Mouse (Mus musculus) CH12.LX (cell line): Measurements from ENCODE around the gene Ttc9c. TPM values are rescaled to one million over a fixed set of nuclear protein-coding genes. Genes with fewer than 3 reads are reported as not detected.

Source experiments
- DNase-seq: peaks from one replicate; pipeline ENCODE4 v3.0.0-alpha.2; 2013; ENCODE audit errors: extremely low read depth
- H3K27ac ChIP-seq: 2 replicates; pipeline ENCODE4 v1.5.1; 2012; ENCODE audit warnings: low read depth, mild to moderate bottlenecking, control low read depth, moderate library complexity; ENCODE audit not compliant: insufficient read depth
- H3K27me3 ChIP-seq: replicated peaks from 2 replicates; pipeline ENCODE3; 2012; ENCODE audit warnings: inconsistent platforms
- H3K36me3 ChIP-seq, 2 experiments: replicated peaks in 1 of 2; 2 replicates each; pipeline versions ENCODE3 to v1.6.1; 2012; ENCODE audit warnings: inconsistent platforms in 1 of 2, low read length in 1 of 2, mild to moderate bottlenecking in 1 of 2, mixed read lengths in 1 of 2, moderate library complexity in 1 of 2; ENCODE audit not compliant: control insufficient read depth in 1 of 2, insufficient read depth in 1 of 2
- H3K4me1 ChIP-seq, 2 experiments: 2 replicates each; pipeline ENCODE4 v1.6.1; 2012; ENCODE audit warnings: inconsistent platforms in 1 of 2, moderate library complexity in 1 of 2; ENCODE audit not compliant: insufficient read depth in 2 of 2, control insufficient read depth in 1 of 2
- H3K4me2 ChIP-seq: 2 replicates; pipeline ENCODE4 v1.6.1; 2012; ENCODE audit warnings: low read depth, mild to moderate bottlenecking, control low read depth; ENCODE audit not compliant: poor library complexity, insufficient read depth, severe bottlenecking
- H3K4me3 ChIP-seq, 3 experiments: fragments of 150-350 bp in 1 of 3; sonication (generic) in 1 of 3; replicated peaks in 1 of 3; 2 replicates each; pipeline versions ENCODE3 to v1.5.1; 2011 to 2012; ENCODE audit warnings: low read depth in 2 of 3, low read length in 2 of 3, mild to moderate bottlenecking in 2 of 3, moderate library complexity in 2 of 3, control low read depth in 1 of 3, improper control_type of control experiment in 1 of 3, inconsistent platforms in 1 of 3, mixed read lengths in 1 of 3; ENCODE audit not compliant: poor library complexity in 1 of 3
- H3K79me2 ChIP-seq: replicated peaks from 2 replicates; pipeline ENCODE4 v1.6.1; 2012; ENCODE audit warnings: mild to moderate bottlenecking, moderate library complexity; ENCODE audit not compliant: control insufficient read depth, poor library complexity, insufficient read depth, severe bottlenecking; ENCODE audit errors: extremely low read depth
- H3K9ac ChIP-seq: 2 replicates; pipeline ENCODE4 v1.6.1; 2012; ENCODE audit warnings: low read depth, mild to moderate bottlenecking, control low read depth, moderate library complexity; ENCODE audit not compliant: insufficient read depth
- H3K9me3 ChIP-seq: replicated peaks from 2 replicates; pipeline ENCODE3; 2012; ENCODE audit warnings: low read length, inconsistent platforms, mixed read lengths
- CHD1 ChIP-seq: IDR thresholded peaks from 2 replicates; pipeline ENCODE4 v1.6.1; 2012; ENCODE audit warnings: low read depth, low read length, improper control_type of control experiment, inconsistent platforms
- CHD2 ChIP-seq: IDR thresholded peaks from 2 replicates; pipeline ENCODE4 v1.6.1; 2011; ENCODE audit warnings: low read length, improper control_type of control experiment
- CTCF ChIP-seq, 2 experiments: IDR thresholded peaks in 1 of 2; conservative IDR thresholded peaks in 1 of 2; 2 replicates each; pipeline ENCODE4 v1.5.1; 2011 to 2012; ENCODE audit warnings: low read depth in 2 of 2, low read length in 2 of 2, improper control_type of control experiment in 1 of 2, inconsistent platforms in 1 of 2, mild to moderate bottlenecking in 1 of 2, moderate library complexity in 1 of 2
- E2F4 ChIP-seq: IDR thresholded peaks from 2 replicates; pipeline ENCODE4 v1.6.1; 2011; ENCODE audit warnings: low read depth, low read length, improper control_type of control experiment; ENCODE audit not compliant: insufficient replicate concordance
- ELF1 ChIP-seq: IDR thresholded peaks from 2 replicates; pipeline ENCODE4 v1.6.1; 2014; ENCODE audit warnings: low read depth, mild to moderate bottlenecking, inconsistent platforms, low read length, improper control_type of control experiment
- ETS1 ChIP-seq: conservative IDR thresholded peaks from 2 replicates; pipeline ENCODE4 v1.6.1; 2012; ENCODE audit warnings: low read depth, mild to moderate bottlenecking, inconsistent platforms, low read length, improper control_type of control experiment, moderate library complexity
- GABPA ChIP-seq: IDR thresholded peaks from 2 replicates; pipeline ENCODE4 v1.6.1; 2012; ENCODE audit warnings: low read depth, low read length, improper control_type of control experiment, inconsistent platforms; ENCODE audit not compliant: insufficient replicate concordance
- JUND ChIP-seq: conservative IDR thresholded peaks from 2 replicates; pipeline ENCODE4 v1.6.1; 2011; ENCODE audit warnings: low read depth, low read length, improper control_type of control experiment
- KAT2A ChIP-seq: IDR thresholded peaks from 2 replicates; pipeline ENCODE4 v1.6.1; 2012; ENCODE audit warnings: low read length, improper control_type of control experiment, inconsistent platforms; ENCODE audit not compliant: insufficient replicate concordance
- MAFK ChIP-seq: IDR thresholded peaks from 2 replicates; pipeline ENCODE4 v1.6.1; 2011; ENCODE audit warnings: low read length, improper control_type of control experiment; ENCODE audit not compliant: insufficient replicate concordance
- MAX ChIP-seq: IDR thresholded peaks from 2 replicates; pipeline ENCODE4 v1.6.1; 2011; ENCODE audit warnings: low read length, improper control_type of control experiment
- MAZ ChIP-seq: IDR thresholded peaks from 2 replicates; pipeline ENCODE4 v1.6.1; 2012; ENCODE audit warnings: low read depth, mild to moderate bottlenecking, inconsistent platforms, low read length, improper control_type of control experiment, moderate library complexity
- MEF2A ChIP-seq: IDR thresholded peaks from 2 replicates; pipeline ENCODE4 v1.6.1; 2014; ENCODE audit warnings: low read depth, mild to moderate bottlenecking, inconsistent platforms, low read length, improper control_type of control experiment, borderline replicate concordance
- MXI1 ChIP-seq: IDR thresholded peaks from 2 replicates; pipeline ENCODE4 v1.6.1; 2011; ENCODE audit warnings: mild to moderate bottlenecking, low read depth, low read length, improper control_type of control experiment
- MYC ChIP-seq: IDR thresholded peaks from 2 replicates; pipeline ENCODE4 v1.6.1; 2011; ENCODE audit warnings: low read depth, mild to moderate bottlenecking, improper control_type of control experiment, low read length
- NELFE ChIP-seq: IDR thresholded peaks from 2 replicates; pipeline ENCODE4 v1.6.1; 2011; ENCODE audit warnings: low read depth, low read length, improper control_type of control experiment
- NRF1 ChIP-seq: IDR thresholded peaks from 2 replicates; pipeline ENCODE4 v1.6.1; 2014; ENCODE audit warnings: low read depth, mild to moderate bottlenecking, inconsistent platforms, low read length, improper control_type of control experiment, moderate library complexity
- POLR2AphosphoS2 ChIP-seq: IDR thresholded peaks from 2 replicates; pipeline ENCODE4 v1.6.1; 2011; ENCODE audit warnings: low read depth, low read length, improper control_type of control experiment
- RAD21 ChIP-seq: IDR thresholded peaks from 2 replicates; pipeline ENCODE4 v1.6.1; 2011; ENCODE audit warnings: low read depth, mild to moderate bottlenecking, low read length, improper control_type of control experiment, moderate library complexity
- SMC3 ChIP-seq: IDR thresholded peaks from 2 replicates; pipeline ENCODE4 v1.6.1; 2011; ENCODE audit warnings: low read depth, low read length, improper control_type of control experiment
- TBP ChIP-seq: conservative IDR thresholded peaks from 2 replicates; pipeline ENCODE4 v1.6.1; 2011; ENCODE audit warnings: low read depth, low read length, improper control_type of control experiment
- UBTF ChIP-seq: IDR thresholded peaks from 2 replicates; pipeline ENCODE4 v1.6.1; 2012; ENCODE audit warnings: low read depth, mild to moderate bottlenecking, inconsistent platforms, low read length, improper control_type of control experiment, moderate library complexity
- USF1 ChIP-seq: IDR thresholded peaks from 2 replicates; pipeline ENCODE4 v1.6.1; 2014; ENCODE audit warnings: low read depth, mild to moderate bottlenecking, inconsistent platforms, low read length, improper control_type of control experiment
- ZKSCAN1 ChIP-seq: IDR thresholded peaks from 2 replicates; pipeline ENCODE4 v1.6.1; 2012; ENCODE audit warnings: low read depth, inconsistent platforms, low read length, improper control_type of control experiment, borderline replicate concordance
- ZMIZ1 ChIP-seq: IDR thresholded peaks from 2 replicates; pipeline ENCODE4 v1.6.1; 2012; ENCODE audit warnings: low read depth, mild to moderate bottlenecking, inconsistent platforms, low read length, improper control_type of control experiment
- dilution Hi-C: fragments of 300-500 bp; cut with MboI; formaldehyde crosslinking; loops from 2 replicates; pipeline ENCODE4 v1.14.3; 2020; ENCODE audit warnings: low sequenced_read_pairs; ENCODE audit not compliant: extremely low pct_unique_long_range_greater_than_20kb, extremely low pct_ligation_motif_present
- in situ Hi-C: fragments of 300-500 bp; cut with MboI; formaldehyde crosslinking; loops from 3 replicates; pipeline ENCODE4 v1.14.3; 2019; ENCODE audit warnings: low sequenced_read_pairs, low pct_ligation_motif_present, low pct_unique_long_range_greater_than_20kb, mixed read lengths
- polyA plus RNA-seq: library from polyadenylated mRNA; unstranded; fragments of >175 nt; gene quantifications from 2 replicates; pipeline ENCODE4 v1.2.1, GENCODE M21; 2012; ENCODE audit warnings: low read depth; ENCODE audit not compliant: insufficient read length
- total RNA-seq, 2 experiments: library from RNA; depleted of rRNA; stranded (reverse); fragments of 300-350 nt in 1 of 2; fragments of >200 nt in 1 of 2; gene quantifications; 2 replicates each; pipeline ENCODE4 v1.2.3; 2012 to 2014

Gene Ttc9c
- total and polyA plus RNA-seq, 3 experiments, result 42.0 to 56.5 (median 44.7) TPM

DNA sequence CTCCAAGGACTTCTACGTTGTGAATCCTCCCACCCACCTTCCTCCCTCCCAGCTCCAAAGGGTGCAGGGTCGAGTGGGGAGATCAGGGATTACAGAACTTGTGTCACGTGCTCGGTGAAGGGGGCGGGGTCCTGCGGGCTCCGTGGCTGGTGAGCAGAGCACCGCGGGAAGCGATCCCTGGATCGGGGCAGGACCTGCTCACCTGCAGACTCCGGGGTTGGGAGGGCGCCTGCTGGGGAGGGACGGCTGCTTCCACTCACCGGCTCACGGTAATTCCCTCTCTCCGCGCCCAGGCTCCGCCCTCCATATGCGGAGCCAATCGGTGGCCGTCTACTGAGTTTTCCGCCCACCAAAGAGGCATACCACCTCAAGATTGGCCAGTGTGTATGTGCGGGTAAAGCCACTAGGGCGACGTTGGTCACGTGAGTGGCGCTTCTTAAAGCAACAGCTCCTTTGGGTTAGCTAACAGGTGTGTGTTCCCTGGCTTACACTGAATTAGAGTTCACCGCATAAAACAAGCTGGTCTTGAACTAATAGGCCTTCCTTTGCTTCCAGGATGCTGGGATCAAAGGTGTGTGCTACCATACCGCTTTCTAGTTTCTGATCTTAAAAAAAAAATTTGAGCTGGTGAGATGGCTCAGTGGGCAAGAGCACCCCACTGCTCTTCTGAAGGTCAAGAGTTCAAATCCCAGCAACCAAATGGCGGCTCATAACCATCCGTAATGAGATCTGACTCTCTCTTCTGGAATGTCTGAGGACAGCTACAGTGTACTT is 32.9 kb downstream of the Ttc9c start, which contains the start of gene Taf6l (continued):
- TF ChIP-seq MAX (peak; percentile 93), CHD2 (no peak), NELFE (peak; percentile 65), ETS1 (no peak), NRF1 (peak; percentile 39; the same call in 1 of the 2 replicates)

DNA sequence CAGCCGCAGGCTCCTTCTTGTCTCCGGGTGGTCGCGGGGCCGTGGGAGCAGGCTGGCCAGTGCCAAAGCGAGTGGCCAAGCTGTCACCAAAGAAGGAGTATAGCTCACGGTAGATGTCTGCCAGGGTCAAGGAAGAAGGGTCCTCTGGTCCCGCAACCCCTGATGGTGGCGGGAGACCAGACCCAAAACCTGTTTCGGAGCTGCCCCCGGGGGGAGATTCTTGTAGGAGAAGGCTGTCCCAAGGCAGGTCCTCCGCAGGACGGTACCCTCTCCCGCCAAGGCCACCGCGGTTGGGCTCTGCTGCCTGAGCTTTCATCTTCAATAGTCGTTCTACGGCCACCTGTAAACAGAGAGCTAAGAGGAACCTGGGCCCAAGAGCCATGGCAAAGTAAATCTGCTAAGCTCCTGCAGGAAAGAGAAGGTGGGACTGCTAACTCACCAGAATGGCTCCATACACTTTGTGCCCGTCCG is 44.1 kb downstream of the Ttc9c start:
- Histone ChIP-seq H3K36me3 (peaks cover 19 to 49% of the 10 kb centered on the region in 2 experiments), H3K9me3 (no peaks in the 10 kb centered on the region), H3K4me1 (peaks cover 11 to 40% of the 10 kb centered on the region in 2 experiments), H3K27me3 (no peaks in the 10 kb centered on the region), H3K9ac (peak overlapping the region; percentile 95), H3K27ac (peak overlapping the region; percentile 80), H3K79me2 (peaks cover 35% of the 10 kb centered on the region), H3K4me3 (peak overlapping the region; percentile 55 to 93 (median 88)), H3K4me2 (peak overlapping the region; percentile 87)
- dilution Hi-C loops (no loop called here), in situ Hi-C loops (no loop called here)
- no peak for DNase-seq
- TF ChIP-seq MAFK, result no peak
- TF ChIP-seq CHD2, result no peak
- no peak for TF ChIP-seq JUND
- TF ChIP-seq UBTF, result no peak
- no peak for TF ChIP-seq E2F4
- TF ChIP-seq NRF1, result no peak
- TF ChIP-seq RAD21, result no peak
- no peak for TF ChIP-seq TBP
- no peak for TF ChIP-seq USF1
- no peak for TF ChIP-seq GABPA
- TF ChIP-seq MXI1, result no peak

DNA sequence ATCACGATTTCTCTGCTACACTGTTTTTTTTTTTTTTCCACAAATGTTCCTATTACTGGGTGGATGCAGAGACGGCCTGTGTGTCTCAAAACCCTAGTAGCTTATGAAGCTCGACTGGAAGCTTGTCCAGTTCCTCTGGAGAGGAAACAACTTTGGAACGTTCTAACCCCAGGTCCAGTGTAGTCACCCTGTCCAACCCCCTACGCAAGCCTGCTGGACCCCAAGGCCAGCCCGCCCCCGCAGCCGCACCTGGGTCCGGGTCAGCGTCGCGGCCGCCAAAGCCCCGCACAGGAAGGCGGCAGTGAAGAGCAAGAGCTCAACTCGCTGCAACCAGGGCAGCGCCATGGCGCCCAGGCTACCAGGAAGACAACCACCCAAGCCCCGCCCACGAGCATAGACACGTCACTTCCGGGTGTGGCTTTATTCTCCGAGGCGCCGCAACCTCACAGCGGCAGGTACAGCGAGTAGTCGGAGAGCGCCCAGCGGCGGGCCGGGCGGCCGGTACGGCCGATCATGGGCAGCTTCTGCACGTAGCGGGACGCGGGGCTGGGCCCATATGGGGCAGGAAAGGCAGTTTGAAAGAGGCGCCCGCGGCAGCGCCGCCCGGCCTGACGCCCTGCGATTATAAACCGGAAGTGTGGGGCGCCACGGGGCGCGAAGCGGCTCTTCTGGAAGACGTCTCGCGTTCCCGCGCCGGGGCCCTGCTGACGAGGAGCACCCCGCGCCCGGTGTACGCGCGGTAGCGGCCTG is 44.9 kb downstream of the Ttc9c start, which contains the start of gene Tmem179b:
Tmem179b (minus strand) TSS at position 382 of the 750 bp plus-strand sequence.
- Histone ChIP-seq H3K4me1 (peaks cover 11 to 44% of the 10 kb centered on the region in 2 experiments), H3K4me2 (peak within 1 kb of the TSS; percentile 95), H3K27ac (peak within 1 kb of the TSS; percentile 80), H3K4me3 (peak within 1 kb of the TSS; percentile 55 to 93 (median 88)), H3K9me3 (no peaks in the 10 kb centered on the region), H3K27me3 (no peaks in the 10 kb centered on the region), H3K79me2 (peaks cover 35% of the 10 kb centered on the region), H3K9ac (peak within 1 kb of the TSS; percentile 95), H3K36me3 (peaks cover 20 to 50% of the 10 kb centered on the region in 2 experiments)
- dilution Hi-C loops (no loop called here), in situ Hi-C loops (no loop called here)
- peak; percentile 94 for DNase-seq
- TF ChIP-seq ZKSCAN1 (no peak), MAX (peak; percentile 62; the same call in 1 of the 2 replicates), ZMIZ1 (peak; percentile 95), MEF2A (peak; percentile 6; the same call in 1 of the 2 replicates), USF1 (no peak), MYC (no peak), NELFE (peak; percentile 97), SMC3 (no peak; the same call in 1 of the 2 replicates), CTCF (conservative IDR thresholded peaks at IDR 0.05 in 1 of 2, IDR thresholded peaks at IDR 0.05 in 1 of 2; ENCODE audit: low read depth in 2 of 2, low read length in 2 of 2) (0 out of 4 replicates have a peak, but pooled peaks of 1 of the 2 experiments have one; percentile 10), POLR2AphosphoS2 (peak; percentile 98), MAZ (no peak), JUND (no peak), CHD1 (peak; percentile 35; the same call in 1 of the 2 replicates), ETS1 (no peak), UBTF (0 out of 2 replicates have a peak, but pooled peaks have one; percentile 44), KAT2A (0 out of 2 replicates have a peak, but pooled peaks have one; percentile 52), ELF1 (peak; percentile 95), MXI1 (peak; percentile 77; the same call in 1 of the 2 replicates)
